Mouse (Mus musculus) intestine, embryonic 15.5 days (tissue): ENCODE results near the gene Pyy. TPM values are rescaled to one million over a fixed set of nuclear protein-coding genes. Genes with fewer than 3 reads are reported as not detected.

Experiments
- ATAC-seq: fragments of 200-750 bp; cut with Nextera tagmentation; 2 replicates; pipeline ENCODE4 v1.8.0; 2017; ENCODE audit warnings: moderate TSS enrichment, moderate library complexity
- H3K27ac ChIP-seq: fragments of 300-500 bp; sonication (generic); 2 replicates; pipeline ENCODE4 v1.5.1; 2015; ENCODE audit warnings: mild to moderate bottlenecking, inconsistent platforms
- H3K27me3 ChIP-seq: fragments of 300-500 bp; sonication (generic); replicated peaks from 2 replicates; pipeline ENCODE4 v1.6.1; 2015; ENCODE audit warnings: inconsistent platforms
- H3K36me3 ChIP-seq: fragments of 300-500 bp; sonication (generic); 2 replicates; pipeline ENCODE4 v1.6.1; 2015; ENCODE audit warnings: inconsistent platforms
- H3K4me1 ChIP-seq: fragments of 300-500 bp; sonication (generic); replicated peaks from 2 replicates; pipeline ENCODE4 v1.6.1; 2015; ENCODE audit warnings: inconsistent platforms
- H3K4me2 ChIP-seq: fragments of 300-500 bp; sonication (generic); replicated peaks from 2 replicates; pipeline ENCODE4 v1.6.1; 2015; ENCODE audit warnings: mild to moderate bottlenecking, inconsistent platforms
- H3K4me3 ChIP-seq: fragments of 300-500 bp; sonication (generic); replicated peaks from 2 replicates; pipeline ENCODE4 v1.5.1; 2015; ENCODE audit warnings: inconsistent platforms
- H3K9ac ChIP-seq: fragments of 300-500 bp; sonication (generic); 2 replicates; pipeline ENCODE4 v1.6.1; 2015; ENCODE audit warnings: inconsistent platforms
- H3K9me3 ChIP-seq: fragments of 300-500 bp; sonication (generic); 2 replicates; pipeline ENCODE4 v1.6.1; 2016; ENCODE audit warnings: inconsistent platforms
- WGBS: fragments of 180-500 bp; shearing (Covaris S2); methylation state at CpG from one replicate; pipeline ENCODE4 v1.1.7; 2015; 5-methylcytosine and 5-hydroxymethylcytosine counted together
- polyA plus RNA-seq: library from polyadenylated mRNA; unstranded; fragments of >200 nt; fragmentation: Nextera tagmentation; extraction: Ambion mirVana; gene quantifications from 2 replicates; pipeline ENCODE4 v1.2.1, GENCODE M21; 2015

Pyy gene
- 57.2 and 75.0 TPM in 2 replicates for polyA plus RNA-seq

- 10% methylated on average over 9 of the region's 9 CpGs for WGBS
- ATAC-seq = no peak
- H3K4me1 ChIP-seq = peaks cover 3% of the 10 kb centered on the region; the same call in 1 of the 2 replicates
- no peak within 1 kb of the TSS for H3K9ac ChIP-seq
- H3K27ac ChIP-seq = no peak within 1 kb of the TSS
- H3K27me3 ChIP-seq = peaks cover 57% of the 10 kb centered on the region
- H3K4me2 ChIP-seq = peak within 1 kb of the TSS; percentile 43
- no peaks in the 10 kb centered on the region for H3K36me3 ChIP-seq
- peak within 1 kb of the TSS; percentile 16; the same call in 1 of the 2 replicates for H3K4me3 ChIP-seq
- no peaks in the 10 kb centered on the region for H3K9me3 ChIP-seq
These were observed at the start of gene Pyy for GRCm38 (mm10) chr11:102107732-102108131. Pyy (minus strand) TSS chr11:102107832.

DNA sequence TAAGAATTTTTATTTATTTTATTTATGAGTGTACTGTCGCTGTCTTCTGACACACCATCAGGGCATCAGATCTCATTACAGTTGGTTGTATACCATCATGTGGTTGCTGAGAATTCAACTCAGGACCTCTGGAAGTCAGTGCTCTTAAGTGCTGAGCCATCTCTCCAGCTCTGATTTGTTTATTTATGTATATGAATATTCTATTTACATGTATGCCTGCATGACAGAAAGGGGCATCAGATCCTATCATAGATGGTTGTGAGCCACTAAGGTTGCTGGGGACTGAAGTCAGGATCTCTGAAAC, 49.1 kb upstream of the Pyy start:
- no peaks in the 10 kb centered on the region for H3K27me3 ChIP-seq
- no peak overlapping the region for H3K4me2 ChIP-seq
- peaks cover 6% of the 10 kb centered on the region; the same call in 1 of the 2 replicates for H3K4me1 ChIP-seq
- no peak overlapping the region for H3K9ac ChIP-seq
- H3K27ac ChIP-seq = no peak overlapping the region
- H3K36me3 ChIP-seq = peaks cover 14% of the 10 kb centered on the region
- WGBS = 8% methylated on average over 1 of the region's 1 CpGs
- ATAC-seq = no peak
- H3K9me3 ChIP-seq = no peaks in the 10 kb centered on the region
- no peak overlapping the region for H3K4me3 ChIP-seq

DNA sequence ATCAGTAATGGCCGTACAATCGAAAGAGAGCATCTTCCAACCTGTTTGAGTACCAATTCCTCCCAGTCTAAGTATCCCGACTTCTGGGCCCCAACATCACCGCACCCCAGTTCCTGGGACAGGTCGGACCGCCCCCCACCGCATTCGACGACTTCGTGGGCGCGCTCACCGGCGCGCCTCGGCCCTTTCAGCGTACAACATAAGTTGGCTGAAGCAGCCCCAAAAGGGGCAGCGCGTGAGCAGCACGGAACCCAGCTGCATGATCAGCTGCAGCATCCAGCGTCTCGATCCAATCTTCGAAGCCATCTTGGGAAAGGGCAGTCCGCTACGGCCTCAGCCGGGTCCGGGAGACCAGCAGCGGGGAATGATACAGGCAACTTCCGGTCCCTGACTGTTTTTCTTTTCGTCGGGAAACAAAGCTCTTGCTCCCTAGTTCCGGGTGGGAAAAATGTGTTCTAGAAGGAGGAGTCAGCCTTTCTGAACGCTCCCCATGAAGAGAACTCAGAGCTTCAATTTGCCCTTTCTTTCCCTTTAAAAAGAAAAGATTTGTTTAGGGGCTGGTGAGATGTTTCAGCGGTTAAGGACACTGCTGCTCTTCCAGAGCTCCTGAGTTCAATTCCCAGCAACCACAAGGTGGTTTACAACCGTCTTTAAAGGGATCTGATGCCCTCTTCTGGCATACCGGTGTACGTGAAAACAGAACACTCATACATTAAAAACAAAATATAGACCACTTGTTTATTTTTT, 48.6 kb upstream of the Pyy start, which contains the start of gene Tmem101:
Gene Tmem101, minus strand, starts transcription at position 366 of the 747 bp plus-strand sequence.
- H3K27me3 ChIP-seq = no peaks in the 10 kb centered on the region
- peak within 1 kb of the TSS; percentile 71 for H3K9ac ChIP-seq
- H3K27ac ChIP-seq = peak within 1 kb of the TSS; percentile 74
- peaks cover 6% of the 10 kb centered on the region; the same call in 1 of the 2 replicates for H3K4me1 ChIP-seq
- peak within 1 kb of the TSS; percentile 69 for H3K4me3 ChIP-seq
- peak; percentile 91 for ATAC-seq
- peak within 1 kb of the TSS; percentile 84 for H3K4me2 ChIP-seq
- H3K9me3 ChIP-seq = no peaks in the 10 kb centered on the region
- peaks cover 10% of the 10 kb centered on the region; the same call in 1 of the 2 replicates for H3K36me3 ChIP-seq
- under 1% methylated on average over 37 of the region's 37 CpGs for WGBS

DNA sequence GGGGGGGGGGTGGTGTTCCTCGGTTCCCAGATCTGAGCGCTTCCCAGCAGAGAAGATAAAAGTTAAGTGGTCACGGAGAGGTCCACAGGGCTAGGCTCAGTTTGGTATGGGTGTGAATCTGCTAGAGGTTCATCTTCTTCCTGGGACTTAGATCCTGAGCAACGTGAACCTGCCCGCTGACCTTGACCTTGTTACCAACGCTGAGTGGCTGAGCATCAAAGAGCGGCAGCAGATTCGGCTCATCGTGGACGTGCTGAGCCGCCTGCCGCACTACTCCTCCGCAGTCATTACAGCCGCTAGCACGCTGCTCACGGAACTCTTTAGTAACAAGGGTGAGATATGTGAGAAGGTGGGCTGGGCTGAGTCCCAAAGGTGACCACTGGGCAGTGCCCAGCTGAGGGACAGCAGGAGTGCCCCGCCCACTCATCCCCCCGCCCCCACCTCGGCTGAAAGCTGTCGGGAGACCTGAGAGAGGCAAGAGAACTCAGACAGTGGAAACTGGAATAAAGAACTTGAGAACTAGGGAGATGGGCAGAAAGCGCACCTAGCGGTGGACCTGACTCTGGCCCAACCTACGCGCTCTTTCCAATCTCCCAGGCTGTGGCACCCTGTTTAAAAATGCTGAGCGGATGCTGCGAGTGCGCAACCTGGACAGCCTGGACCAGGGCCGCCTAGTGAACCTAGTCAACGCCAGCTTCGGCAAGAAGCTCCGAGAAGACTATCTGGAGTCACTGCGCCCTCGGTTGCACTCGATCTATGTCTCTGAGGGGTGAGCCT, 39.8 kb upstream of the Pyy start:
- Histone ChIP-seq H3K9ac (no peak overlapping the region), H3K36me3 (no peaks in the 10 kb centered on the region), H3K4me1 (peaks cover 28% of the 10 kb centered on the region), H3K9me3 (no peaks in the 10 kb centered on the region), H3K27ac (no peak overlapping the region), H3K27me3 (peaks cover 41% of the 10 kb centered on the region), H3K4me2 (peak overlapping the region; percentile 66), H3K4me3 (peak overlapping the region; percentile 45)
- 17% methylated on average over 34 of the region's 34 CpGs for WGBS
- no peak for ATAC-seq

DNA sequence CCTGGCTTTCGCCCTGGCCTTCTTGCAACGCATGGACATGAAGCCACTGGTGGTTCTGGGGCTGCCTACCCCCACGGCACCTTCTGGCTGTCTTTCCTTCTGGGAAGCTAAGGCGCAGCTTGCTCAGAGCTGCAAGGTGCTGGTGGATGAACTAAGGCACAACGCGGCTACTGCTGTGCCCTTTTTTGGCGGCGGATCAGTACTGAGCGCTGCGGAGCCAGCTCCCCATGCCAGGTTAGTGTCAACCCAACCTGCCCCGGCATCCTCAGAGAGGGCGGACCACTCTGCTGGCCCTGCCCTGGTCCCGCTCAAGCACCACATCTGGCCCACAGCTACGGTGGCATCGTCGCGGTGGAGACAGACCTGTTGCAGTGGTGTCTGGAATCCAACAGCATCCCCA, 38.9 kb upstream of the Pyy start:
- Histone ChIP-seq H3K27ac (no peak overlapping the region), H3K36me3 (no peaks in the 10 kb centered on the region), H3K9me3 (no peaks in the 10 kb centered on the region), H3K9ac (0 out of 2 replicates have a peak overlapping the region, but pooled peaks have one; percentile 52), H3K27me3 (peaks cover 41% of the 10 kb centered on the region), H3K4me2 (peak overlapping the region; percentile 66), H3K4me3 (peak overlapping the region; percentile 45), H3K4me1 (peaks cover 28% of the 10 kb centered on the region)
- 14% methylated on average over 17 of the region's 17 CpGs for WGBS
- ATAC-seq = peak; percentile 7; the same call in 1 of the 2 replicates

DNA sequence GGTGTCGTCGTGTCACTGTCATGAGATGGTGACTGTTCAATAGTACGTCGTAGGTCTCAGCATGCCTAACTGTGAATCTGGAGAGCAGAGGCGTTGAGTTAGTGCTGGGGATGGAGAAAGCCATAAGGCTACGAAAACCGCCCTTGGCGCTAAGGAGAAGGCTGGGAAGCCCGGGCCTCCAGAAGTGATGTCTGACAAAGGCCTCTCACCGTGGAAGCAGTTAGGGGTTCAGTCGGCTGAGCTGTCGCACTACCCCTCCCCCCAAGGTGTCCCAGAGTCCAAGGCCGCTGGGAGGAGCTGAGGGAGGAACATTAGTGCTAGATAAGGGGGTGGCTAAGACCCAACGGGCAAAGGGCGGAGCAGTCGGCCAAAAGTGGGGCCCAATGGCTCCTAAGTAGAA, 38.4 kb upstream of the Pyy start:
- Histone ChIP-seq H3K4me2 (peak overlapping the region; percentile 66), H3K27me3 (peaks cover 41% of the 10 kb centered on the region)
- 5% methylated on average over 16 of the region's 16 CpGs for WGBS

GRCm38 (mm10) chr11:102145471-102146001, 37.9 kb upstream of the Pyy start, which contains the start of gene Nags:
Nags (plus strand) TSS chr11:102145513.
- H3K27me3 ChIP-seq = peaks cover 41% of the 10 kb centered on the region
- peak within 1 kb of the TSS; percentile 56 for H3K27ac ChIP-seq
- H3K4me2 ChIP-seq = peak within 1 kb of the TSS; percentile 66
- 1% methylated on average over 50 of the region's 50 CpGs for WGBS
- no peaks in the 10 kb centered on the region for H3K9me3 ChIP-seq
- H3K4me3 ChIP-seq = peak within 1 kb of the TSS; percentile 45
- peak; percentile 17 for ATAC-seq
- no peaks in the 10 kb centered on the region for H3K36me3 ChIP-seq
- H3K9ac ChIP-seq = peak within 1 kb of the TSS; percentile 52
- peaks cover 28% of the 10 kb centered on the region for H3K4me1 ChIP-seq

More for the DNA sequence above, 38.4 kb upstream of the Pyy start:
- peaks cover 28% of the 10 kb centered on the region for H3K4me1 ChIP-seq
- peak overlapping the region; percentile 56 for H3K27ac ChIP-seq
- ATAC-seq = peak; percentile 74
- H3K9ac ChIP-seq = peak overlapping the region; percentile 52; the same call in 1 of the 2 replicates
- no peaks in the 10 kb centered on the region for H3K9me3 ChIP-seq
- no peaks in the 10 kb centered on the region for H3K36me3 ChIP-seq
- H3K4me3 ChIP-seq = peak overlapping the region; percentile 45

GRCm38 (mm10) chr11:102144957-102145470, 37.4 kb upstream of the Pyy start:
- Histone ChIP-seq H3K9me3 (no peaks in the 10 kb centered on the region), H3K27ac (peak overlapping the region; percentile 56), H3K9ac (peak overlapping the region; percentile 52; the same call in 1 of the 2 replicates), H3K36me3 (no peaks in the 10 kb centered on the region), H3K4me3 (peak overlapping the region; percentile 45), H3K4me2 (peak overlapping the region; percentile 66), H3K27me3 (peaks cover 41% of the 10 kb centered on the region), H3K4me1 (peaks cover 28% of the 10 kb centered on the region)
- peak; percentile 73 for ATAC-seq
- WGBS = 23% methylated on average over 13 of the region's 13 CpGs

GRCm38 (mm10) chr11:102142355-102142754, 34.7 kb upstream of the Pyy start:
- Histone ChIP-seq H3K27me3 (peaks cover 22% of the 10 kb centered on the region), H3K36me3 (no peaks in the 10 kb centered on the region), H3K4me3 (no peak overlapping the region), H3K4me1 (peaks cover 24% of the 10 kb centered on the region), H3K4me2 (peak overlapping the region; percentile 37), H3K9me3 (no peaks in the 10 kb centered on the region), H3K27ac (peak overlapping the region; percentile 74), H3K9ac (no peak overlapping the region)
- 51% methylated on average over 7 of the region's 7 CpGs for WGBS
- peak; percentile 75 for ATAC-seq

- 2% methylated on average over 5 of the region's 5 CpGs for WGBS
- no peaks in the 10 kb centered on the region for H3K9me3 ChIP-seq
- ATAC-seq = no peak
- H3K27me3 ChIP-seq = peaks cover 7% of the 10 kb centered on the region
- H3K4me3 ChIP-seq = no peak overlapping the region
- H3K4me1 ChIP-seq = peaks cover 10% of the 10 kb centered on the region
- H3K36me3 ChIP-seq = no peaks in the 10 kb centered on the region
- no peak overlapping the region for H3K27ac ChIP-seq
- H3K9ac ChIP-seq = no peak overlapping the region
- no peak overlapping the region for H3K4me2 ChIP-seq
These were observed 32.9 kb upstream of the Pyy start for GRCm38 (mm10) chr11:102140508-102140907.

- Histone ChIP-seq H3K27me3 (no peaks in the 10 kb centered on the region), H3K4me3 (peak overlapping the region; percentile 17; the same call in 1 of the 2 replicates), H3K4me2 (peak overlapping the region; percentile 70), H3K36me3 (no peaks in the 10 kb centered on the region), H3K27ac (no peak overlapping the region), H3K9me3 (no peaks in the 10 kb centered on the region), H3K4me1 (peaks cover 9% of the 10 kb centered on the region; the same call in 1 of the 2 replicates), H3K9ac (peak overlapping the region; percentile 40; the same call in 1 of the 2 replicates)
- no peak for ATAC-seq
- WGBS = under 1% methylated on average over 18 of the region's 18 CpGs
These were observed 30.8 kb upstream of the Pyy start for GRCm38 (mm10) chr11:102138447-102138740.
